Mouse (Mus musculus) lung, postnatal 0 days (tissue): Measurements from ENCODE around the gene Esrrg.

ENCODE experiments used
- CTCF ChIP-seq: IDR thresholded peaks from 2 replicates; pipeline ENCODE4 v1.5.1; 2016; ENCODE audit warnings: antibody characterized with exemption, mild to moderate bottlenecking
- EP300 ChIP-seq: IDR thresholded peaks from 2 replicates; pipeline ENCODE4 v1.6.1; 2016; ENCODE audit warnings: antibody characterized with exemption, mild to moderate bottlenecking, control low read depth

GRCm38 (mm10) chr1:187794240-187794930 lies 185.8 kb downstream of the Esrrg start:
- TF ChIP-seq CTCF (no peak), EP300 (no peak; the same call in none of the 2 replicates)
